8 mouse cellular contexts compared by ENCODE assay signal in the genomic region with DNA sequence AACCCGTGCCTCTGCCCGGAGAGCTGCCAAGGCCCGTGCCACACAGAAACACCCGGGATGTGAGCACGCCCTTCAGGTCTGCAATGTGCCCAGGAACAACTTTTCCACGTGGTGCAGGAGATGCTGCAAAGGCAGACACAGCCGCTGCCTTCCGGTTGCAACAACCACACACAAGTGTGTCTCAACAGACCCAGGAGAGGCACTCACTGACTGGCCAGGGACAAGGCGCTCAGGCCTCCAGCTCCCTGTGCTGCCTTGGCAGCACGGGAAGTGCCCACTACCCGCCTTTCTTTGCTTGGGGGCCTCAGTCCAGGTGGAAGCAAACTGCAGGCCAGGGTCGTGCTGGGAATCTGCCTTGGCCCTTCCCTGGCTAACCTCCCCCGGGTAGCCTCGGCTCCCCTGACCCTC. TPM values are rescaled to one million over a fixed set of nuclear protein-coding genes. Genes with fewer than 3 reads are reported as not detected.
DNase-seq lines count a peak whose midpoint lies in the region; ATAC-seq and TF ChIP-seq lines count a peak whose summit lies in the region.

No protein-coding gene starts in this region.

- H3K27ac ChIP-seq in forebrain, postnatal 0 days (ENCODE audit: low read depth, low read length): no peak overlapping the region
- peak overlapping the region; percentile 92; the same call in 1 of the 2 replicates for H3K27ac ChIP-seq in intestine, embryonic 16.5 days (ENCODE audit: low read length)
- H3K27ac ChIP-seq in midbrain, embryonic 15.5 days: no peak overlapping the region

- ATAC-seq in forebrain, postnatal 0 days: no peak
- peak; percentile 8; the same call in 1 of the 2 replicates for ATAC-seq in intestine, embryonic 16.5 days
- ATAC-seq in midbrain, embryonic 15.5 days (replicated peaks): no peak

- no peaks in the 10 kb centered on the region for H3K36me3 ChIP-seq in forebrain, postnatal 0 days (ENCODE audit: insufficient read depth)
- no peaks in the 10 kb centered on the region for H3K36me3 ChIP-seq in intestine, embryonic 16.5 days (ENCODE audit: control insufficient read depth, insufficient read depth, low read length)
- no peaks in the 10 kb centered on the region for H3K36me3 ChIP-seq in midbrain, embryonic 15.5 days (replicated peaks)

- peak overlapping the region; percentile 75 for H3K4me3 ChIP-seq in forebrain, postnatal 0 days (ENCODE audit: low read depth, low read length)
- peak overlapping the region; percentile 90 for H3K4me3 ChIP-seq in intestine, embryonic 16.5 days (ENCODE audit: low read length)
- H3K4me3 ChIP-seq in midbrain, embryonic 15.5 days: peak overlapping the region; percentile 90

- TF ChIP-seq CTCF in forebrain, postnatal 0 days (IDR thresholded peaks at IDR 0.05; ENCODE audit: low read depth): no peak

- H3K4me1 ChIP-seq in forebrain, postnatal 0 days (ENCODE audit: insufficient read depth): peaks cover 30% of the 10 kb centered on the region
- H3K4me1 ChIP-seq in intestine, embryonic 16.5 days (ENCODE audit: control insufficient read depth, insufficient read depth, low read length): peaks cover 15% of the 10 kb centered on the region
- H3K4me1 ChIP-seq in midbrain, embryonic 15.5 days: peaks cover 38% of the 10 kb centered on the region

- 1% methylated on average over 14 of the region's 14 CpGs for WGBS in forebrain, postnatal 0 days
- WGBS in intestine, embryonic 16.5 days: under 1% methylated on average over 14 of the region's 14 CpGs
- WGBS in midbrain, embryonic 15.5 days: 2% methylated on average over 14 of the region's 14 CpGs

- no peaks in the 10 kb centered on the region for H3K27me3 ChIP-seq in forebrain, postnatal 0 days (ENCODE audit: insufficient read depth, low read length)
- H3K27me3 ChIP-seq in intestine, embryonic 16.5 days (replicated peaks; ENCODE audit: control insufficient read depth, insufficient read depth, low read length): no peaks in the 10 kb centered on the region
- H3K27me3 ChIP-seq in midbrain, embryonic 15.5 days (replicated peaks): no peaks in the 10 kb centered on the region

- peak; percentile 32 for DNase-seq in cerebellum, adult 11-12 months
- no peak for DNase-seq in cerebellum, adult 9-10 months
- DNase-seq in cerebellum, adult 18-20 months: peak; percentile 29 to 42
- no peak for DNase-seq in forebrain, postnatal 0 days
- DNase-seq in liver: peak; percentile 62
- DNase-seq in spleen, postnatal 14 days (ENCODE audit: low spot score in 2 of 2): peak; percentile 28 to 31

- H3K9ac ChIP-seq in forebrain, postnatal 0 days: peak overlapping the region; percentile 78
- H3K9ac ChIP-seq in intestine, embryonic 16.5 days (ENCODE audit: low read depth, low read length): peak overlapping the region; percentile 85
- peak overlapping the region; percentile 79 for H3K9ac ChIP-seq in midbrain, embryonic 15.5 days

- peak overlapping the region; percentile 99 for H3K4me2 ChIP-seq in forebrain, postnatal 0 days (ENCODE audit: low read depth)
- H3K4me2 ChIP-seq in intestine, embryonic 16.5 days (ENCODE audit: low read depth, low read length): peak overlapping the region; percentile 95
- peak overlapping the region; percentile 94 for H3K4me2 ChIP-seq in midbrain, embryonic 15.5 days

- no peaks in the 10 kb centered on the region for H3K9me3 ChIP-seq in forebrain, postnatal 0 days (ENCODE audit: low read length)
- no peaks in the 10 kb centered on the region for H3K9me3 ChIP-seq in intestine, embryonic 16.5 days (ENCODE audit: control insufficient read depth, low read length)
- H3K9me3 ChIP-seq in midbrain, embryonic 15.5 days: no peaks in the 10 kb centered on the region

RNA-seq across cellular contexts. Expression of gene Pdzd8, which starts 1.3 kb away (rescaled TPM):
- total RNA-seq in forebrain, postnatal 0 days (2014; rRNA removed): 40.5 and 47.6 TPM in 2 replicates
- 6.5 and 8.7 TPM in 2 replicates for polyA plus RNA-seq in forebrain, postnatal 0 days (2015; fragmentation: Nextera tagmentation; extraction: Ambion mirVana)
- polyA plus RNA-seq in intestine, embryonic 16.5 days (2015; fragmentation: Nextera tagmentation; extraction: Ambion mirVana): 5.9 and 6.9 TPM in 2 replicates
- 9.9 and 10.3 TPM in 2 replicates for polyA plus RNA-seq in midbrain, embryonic 15.5 days (2015; fragmentation: Nextera tagmentation; extraction: Ambion mirVana)

RNA-seq across cellular contexts. Expression of gene Rps12-ps3, which starts 22.2 kb away (rescaled TPM):
- total RNA-seq in forebrain, postnatal 0 days (2014; rRNA removed): 79.8 and 91.9 TPM in 2 replicates
- 3.6 and 6.9 TPM in 2 replicates for polyA plus RNA-seq in forebrain, postnatal 0 days (2015; fragmentation: Nextera tagmentation; extraction: Ambion mirVana)
- polyA plus RNA-seq in intestine, embryonic 16.5 days (2015; fragmentation: Nextera tagmentation; extraction: Ambion mirVana): 14.2 and 16.4 TPM in 2 replicates
- polyA plus RNA-seq in midbrain, embryonic 15.5 days (2015; fragmentation: Nextera tagmentation; extraction: Ambion mirVana): 7.3 and 8.0 TPM in 2 replicates

Comparison
In these comparisons a context has a peak if more than half of its experiments do, and no peak if none do; other contexts are left out.
1. DNase-seq: peak in cerebellum, adult 11-12 months (single experiment), cerebellum, adult 18-20 months (2 of 2), liver (single experiment) and spleen, postnatal 14 days (2 of 2); none in cerebellum, adult 9-10 months (single experiment) and forebrain, postnatal 0 days (single experiment).
2. Peak in every context shown above with its lines, with median percentiles within 50 percentile points of each other: H3K4me2 ChIP-seq, H3K4me3 ChIP-seq and H3K9ac ChIP-seq.